Mouse (Mus musculus): Measurements from ENCODE around the gene Stat6.

GRCm38 (mm10) chr10:127654970-127655579 lies 12.3 kb downstream of the Stat6 start:
- TF ChIP-seq GATA1 (IDR thresholded peaks at IDR 0.05; ENCODE audit: borderline replicate concordance, low read length): no peak
- no peak for TF ChIP-seq FLI1 (IDR thresholded peaks at IDR 0.05; ENCODE audit: low read length)

Data from megakaryocyte, embryonic 14.5 days (primary cell).